ENCODE assay signal across 9 mouse cellular contexts in genomic region chr16:22123658-22124057, GRCm38 (mm10). TPM values are rescaled to one million over a fixed set of nuclear protein-coding genes. Genes with fewer than 3 reads are reported as not detected.
DNase-seq lines count a peak whose midpoint lies in the region; ATAC-seq lines count a peak whose summit lies in the region.
"Had no signal": no experiment of that assay in that cellular context is flagged by ENCODE, and none has a peak within 500 bp of the region (broad histone marks: within the 10 kb centered on the region; RNA-seq: fewer than 3 reads in every experiment).

No protein-coding gene starts in this region.

- no peak overlapping the region for H3K4me3 ChIP-seq in midbrain, embryonic 11.5 days (ENCODE audit: low read depth, low read length)
- no peak overlapping the region for H3K4me3 ChIP-seq in midbrain, embryonic 15.5 days
- H3K4me3 ChIP-seq in limb, embryonic 11.5 days (ENCODE audit: low read depth, low read length) = no peak overlapping the region
- H3K4me3 ChIP-seq: midbrain, embryonic 12.5 days had no signal

- no peaks in the 10 kb centered on the region for H3K9me3 ChIP-seq in midbrain, embryonic 11.5 days (ENCODE audit: control insufficient read depth, low read length)
- H3K9me3 ChIP-seq in midbrain, embryonic 15.5 days = no peaks in the 10 kb centered on the region
- H3K9me3 ChIP-seq in limb, embryonic 11.5 days (ENCODE audit: control insufficient read depth, low read length) = no peaks in the 10 kb centered on the region
- H3K9me3 ChIP-seq: midbrain, embryonic 12.5 days had no signal

- peak; percentile 94 for DNase-seq in midbrain, embryonic 11.5 days (ENCODE audit: low spot score, missing footprints)
- DNase-seq in R1 (ENCODE audit: low read depth, low spot score) = peak; percentile 67
- peak; percentile 54 to 64 for DNase-seq in cerebellum, postnatal 36 days
- peak; percentile 72 for DNase-seq in kidney, adult 18-20 months
- peak; percentile 68 for DNase-seq in limb, embryonic 11.5 days (ENCODE audit: low spot score)
- peak; percentile 34 for DNase-seq in retina, postnatal 7 days (ENCODE audit: low read depth, low spot score)
- DNase-seq in urinary bladder, postnatal 36 days (ENCODE audit: low spot score in 2 of 2) = peak; percentile 49 to 69

- no peak overlapping the region for H3K4me2 ChIP-seq in midbrain, embryonic 11.5 days
- H3K4me2 ChIP-seq in midbrain, embryonic 15.5 days = no peak overlapping the region
- H3K4me2 ChIP-seq in limb, embryonic 11.5 days (ENCODE audit: low read depth, severe bottlenecking) = no peak overlapping the region
- H3K4me2 ChIP-seq: midbrain, embryonic 12.5 days had no signal

- H3K27me3 ChIP-seq in midbrain, embryonic 11.5 days (ENCODE audit: control insufficient read depth, insufficient read depth, low read length) = no peaks in the 10 kb centered on the region
- no peaks in the 10 kb centered on the region for H3K27me3 ChIP-seq in midbrain, embryonic 15.5 days (replicated peaks)
- H3K27me3 ChIP-seq in limb, embryonic 11.5 days (ENCODE audit: control insufficient read depth, insufficient read depth, low read length) = no peaks in the 10 kb centered on the region
- H3K27me3 ChIP-seq: midbrain, embryonic 12.5 days had no signal

- 36% methylated on average over 5 of the region's 5 CpGs for WGBS in midbrain, embryonic 11.5 days
- WGBS in midbrain, embryonic 15.5 days = 28% methylated on average over 5 of the region's 5 CpGs
- 34% methylated on average over 5 of the region's 5 CpGs for WGBS in limb, embryonic 11.5 days

- no peak for ATAC-seq in midbrain, embryonic 11.5 days (ENCODE audit: low FRiP score)
- no peak for ATAC-seq in midbrain, embryonic 15.5 days (replicated peaks)
- no peak for ATAC-seq in limb, embryonic 11.5 days (ENCODE audit: insufficient number of reproducible peaks, low FRiP score, low TSS enrichment, low read depth)

- H3K36me3 ChIP-seq in midbrain, embryonic 11.5 days (ENCODE audit: control insufficient read depth, insufficient read depth, low read length) = 0 out of 2 replicates have a peak, but pooled peaks cover 2% of the 10 kb centered on the region
- no peaks in the 10 kb centered on the region for H3K36me3 ChIP-seq in midbrain, embryonic 15.5 days (replicated peaks)
- peaks cover 2% of the 10 kb centered on the region; the same call in 1 of the 2 replicates for H3K36me3 ChIP-seq in limb, embryonic 11.5 days (ENCODE audit: control insufficient read depth, insufficient read depth, low read length)
- H3K36me3 ChIP-seq: midbrain, embryonic 12.5 days had no signal

- H3K9ac ChIP-seq in midbrain, embryonic 11.5 days (ENCODE audit: low read length) = no peak overlapping the region
- no peak overlapping the region for H3K9ac ChIP-seq in midbrain, embryonic 15.5 days
- no peak overlapping the region for H3K9ac ChIP-seq in limb, embryonic 11.5 days (ENCODE audit: low read length)
- H3K9ac ChIP-seq: midbrain, embryonic 12.5 days had no signal

- no peak overlapping the region for H3K27ac ChIP-seq in midbrain, embryonic 11.5 days (ENCODE audit: low read depth, low read length)
- no peak overlapping the region for H3K27ac ChIP-seq in midbrain, embryonic 15.5 days
- no peak overlapping the region for H3K27ac ChIP-seq in limb, embryonic 11.5 days (replicated peaks; ENCODE audit: low read depth, low read length)
- H3K27ac ChIP-seq: midbrain, embryonic 12.5 days had no signal

- H3K4me1 ChIP-seq in midbrain, embryonic 11.5 days (ENCODE audit: control insufficient read depth, insufficient read depth, low read length) = no peaks in the 10 kb centered on the region
- no peaks in the 10 kb centered on the region for H3K4me1 ChIP-seq in midbrain, embryonic 15.5 days
- H3K4me1 ChIP-seq in limb, embryonic 11.5 days (ENCODE audit: control insufficient read depth, insufficient read depth, low read length) = 0 out of 2 replicates have a peak, but pooled peaks cover 6% of the 10 kb centered on the region
- H3K4me1 ChIP-seq: midbrain, embryonic 12.5 days had no signal

RNA-seq across cellular contexts. Expression of gene Igf2bp2, which starts 39.4 kb away (rescaled TPM):
- polyA plus RNA-seq in midbrain, embryonic 11.5 days (2014; fragmentation: Nextera tagmentation; extraction: Ambion mirVana) = 108 and 109 TPM in 2 replicates
- polyA plus RNA-seq in midbrain, embryonic 15.5 days (2015; fragmentation: Nextera tagmentation; extraction: Ambion mirVana) = 15.1 and 16.6 TPM in 2 replicates
- 190 and 206 TPM in 2 replicates for polyA plus RNA-seq in limb, embryonic 11.5 days (2014; fragmentation: Nextera tagmentation; extraction: Ambion mirVana)

Comparison
In these comparisons a context has a peak if more than half of its experiments do, and no peak if none do; other contexts are left out.
1. DNase-seq: peak in every context shown above with its lines; median percentile 94 in midbrain, embryonic 11.5 days; 72 in kidney, adult 18-20 months; 68 in limb, embryonic 11.5 days; 67 in R1; 59 in cerebellum, postnatal 36 days; 59 in urinary bladder, postnatal 36 days; 34 in retina, postnatal 7 days.